Mouse (Mus musculus) testis, postnatal 14 days (tissue): ENCODE measurements at regions not wholly inside any gene's neighbourhood (a gene's known extent, or its start where the extent isn't known, plus 50 kb on each side); places are given as distances from the start of the nearest gene placed in this dataset.
A peak's percentile ranks its signal among the peaks of the same experiment; 100 is the strongest.

ENCODE experiments used
- DNase-seq: peaks from one replicate; pipeline ENCODE4 v3.0.0; 2021; ENCODE audit warnings: low spot score

GRCm38 (mm10) chr7:110679916-110680315 lies 52.5 kb downstream of the Adm start:
- no peak for DNase-seq

DNA sequence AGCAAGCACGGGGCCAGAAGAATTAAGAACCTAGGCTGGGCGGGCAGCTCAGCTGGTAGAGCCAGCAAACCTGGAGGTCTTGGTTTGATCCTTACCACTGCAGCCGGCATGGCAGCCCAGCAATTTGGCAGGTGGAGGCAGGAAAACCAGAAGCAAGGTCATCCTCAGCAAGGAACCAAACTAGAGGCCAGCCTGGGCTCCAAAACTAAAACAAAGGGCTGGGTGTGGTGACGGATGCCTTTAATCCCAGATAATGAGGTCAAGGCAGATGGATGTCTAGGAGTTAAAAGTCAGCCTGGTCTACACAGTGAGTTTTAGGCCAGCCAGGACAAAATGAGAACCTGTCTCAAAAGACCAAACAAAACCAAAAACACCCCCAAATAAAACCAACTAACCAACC lies 55.5 kb downstream of the Adm start:
- DNase-seq, result no peak

- DNase-seq, result peak; percentile 70
These were observed 61.6 kb downstream of the Adm start for GRCm38 (mm10) chr7:110688884-110689681.

- no peak for DNase-seq
These were observed 62.8 kb downstream of the Adm start for GRCm38 (mm10) chr7:110690241-110690640.

DNA sequence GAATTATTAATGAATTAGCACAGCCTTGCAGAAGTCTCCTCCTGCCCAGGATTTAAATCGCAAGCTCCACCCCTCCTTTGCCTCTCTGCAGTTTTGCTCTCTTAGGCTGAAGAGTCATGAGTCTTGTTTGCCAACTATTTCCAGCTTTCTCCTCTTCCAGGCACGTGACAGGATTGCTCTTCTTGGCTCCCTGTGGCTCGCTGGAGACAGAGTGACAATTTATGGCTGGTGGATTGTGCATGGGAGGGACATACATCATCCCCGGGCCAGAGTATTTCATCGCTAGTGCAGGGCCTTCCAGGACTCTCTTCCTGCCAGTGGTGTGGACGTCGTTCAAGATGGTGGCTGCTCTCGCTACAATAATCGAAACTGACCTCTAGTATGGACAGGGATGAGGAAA lies 63.4 kb downstream of the Adm start:
- DNase-seq, result no peak

DNA sequence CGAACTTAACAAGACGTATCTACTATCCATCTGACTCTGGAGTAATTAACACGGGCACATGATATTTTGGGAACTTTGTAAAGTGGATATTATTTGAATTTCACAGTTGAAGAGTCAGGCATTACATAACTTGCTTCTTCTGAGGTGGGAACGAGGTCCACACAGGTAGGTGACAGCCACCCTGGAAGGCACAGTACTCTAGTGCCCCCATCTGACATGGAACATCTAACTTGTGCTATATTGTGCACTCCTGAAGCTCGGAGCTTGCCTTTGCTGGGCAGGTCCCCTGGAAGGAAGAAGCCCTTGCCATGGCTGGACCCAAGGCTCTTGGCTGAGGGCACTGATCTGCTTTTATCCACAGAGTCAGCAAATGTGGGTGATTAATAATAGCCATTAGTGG lies 66.8 kb downstream of the Adm start:
- no peak for DNase-seq

DNA sequence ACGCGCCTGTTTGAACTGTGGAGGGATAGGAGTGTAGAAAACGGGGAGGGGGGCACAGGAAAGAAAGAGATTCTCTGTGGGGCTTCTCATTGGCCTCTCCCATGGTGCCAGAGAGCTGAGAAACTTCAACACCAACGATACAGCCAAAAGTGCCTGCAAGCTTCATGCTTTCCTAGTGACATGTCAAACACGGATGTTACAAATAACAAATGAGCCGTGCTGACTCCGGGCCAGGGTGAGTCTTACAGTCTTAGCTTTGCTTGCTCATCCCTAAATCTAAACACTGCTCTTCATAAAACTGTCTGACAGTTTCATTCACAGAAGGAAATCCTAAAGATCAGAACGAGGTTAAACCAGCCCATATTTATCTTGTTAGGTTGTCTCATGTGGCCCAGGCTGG lies 68.3 kb downstream of the Adm start:
- no peak for DNase-seq

DNA sequence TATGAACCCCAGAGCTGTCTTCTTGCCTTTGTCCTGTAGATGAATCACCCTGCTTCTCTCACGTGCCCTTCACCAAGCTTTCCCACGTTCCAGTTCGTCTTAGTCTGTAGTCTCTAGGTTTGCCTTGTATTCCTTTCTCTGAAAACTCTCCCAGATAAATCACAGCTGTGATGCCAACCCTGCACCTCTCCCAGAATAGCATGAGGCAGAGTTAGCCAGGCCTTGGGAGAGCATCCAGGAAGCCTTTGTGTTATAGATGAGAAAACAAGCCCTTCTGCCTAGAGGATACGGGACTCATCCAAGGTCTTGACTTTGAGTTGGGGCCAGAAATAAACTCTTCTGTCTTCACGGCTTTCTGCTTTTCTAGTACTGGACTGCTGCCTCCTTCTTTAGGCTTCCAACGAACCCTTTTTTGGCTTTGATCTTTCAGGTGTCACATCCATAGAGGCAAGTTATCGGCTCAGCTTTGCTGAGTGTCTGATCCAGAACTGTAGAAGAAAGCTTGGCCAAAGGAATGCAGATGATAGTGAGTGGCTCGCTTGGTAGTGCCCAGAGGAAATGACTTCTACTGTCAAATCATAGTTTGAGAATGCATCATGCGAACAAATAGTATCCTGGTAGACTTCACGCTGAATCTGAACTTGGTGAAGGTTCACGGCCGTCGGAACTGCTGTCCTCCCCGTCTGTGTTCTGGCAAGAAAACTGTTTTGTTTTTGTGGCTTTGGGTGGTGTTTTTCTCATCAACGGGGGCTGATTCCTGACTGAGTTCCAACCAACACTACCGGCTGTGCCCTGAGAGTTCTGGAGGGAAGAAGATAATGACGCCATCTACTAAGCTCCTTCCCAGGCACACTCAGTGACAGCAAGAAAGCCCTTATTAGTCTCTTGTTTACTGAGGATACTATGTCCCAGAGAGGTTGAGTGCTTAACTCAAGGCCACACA lies 69.5 kb upstream of the Ampd3 start:
- peak; percentile 44 for DNase-seq

- no peak for DNase-seq
These were observed 68.4 kb upstream of the Ampd3 start for GRCm38 (mm10) chr7:110699596-110699995.

GRCm38 (mm10) chr7:110701681-110702413 lies 66.2 kb upstream of the Ampd3 start:
- DNase-seq, result no peak

GRCm38 (mm10) chr7:110702414-110702783 lies 65.6 kb upstream of the Ampd3 start:
- DNase-seq, result peak; percentile 27

- no peak for DNase-seq
These were observed 62.5 kb upstream of the Ampd3 start for GRCm38 (mm10) chr7:110705311-110706000.

DNA sequence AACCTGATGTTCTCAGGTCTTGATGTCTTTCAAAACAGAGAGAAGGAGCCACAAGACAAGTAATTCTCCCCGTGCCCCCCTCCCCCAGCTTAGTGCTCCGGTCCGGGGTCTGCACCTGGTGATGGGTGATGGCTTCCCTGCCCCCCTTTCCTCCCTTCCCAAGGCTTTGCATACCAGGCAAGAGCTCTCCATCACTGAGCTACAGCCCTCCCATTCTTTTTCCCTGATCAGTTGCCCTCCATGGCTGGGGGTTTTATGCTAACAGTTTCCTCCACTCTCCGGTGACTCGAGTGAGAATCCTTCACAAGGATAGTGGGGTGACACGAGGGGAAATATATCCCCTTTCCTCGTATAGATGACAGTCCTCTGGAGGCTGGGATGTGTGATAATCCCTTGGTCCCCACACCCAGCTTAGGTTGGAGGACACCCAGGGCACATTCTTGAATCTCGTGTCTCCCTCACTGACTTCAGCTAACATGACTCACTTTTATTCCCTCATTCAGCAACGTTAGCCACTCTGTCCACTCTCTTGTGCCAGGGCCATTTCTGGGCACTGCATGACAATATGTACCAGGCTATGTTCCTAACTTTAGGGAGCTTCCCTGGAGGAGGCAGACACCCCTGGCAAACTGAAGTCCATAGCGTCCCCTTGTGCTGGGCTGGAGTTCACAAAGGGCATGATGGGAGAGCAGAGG lies 61.9 kb upstream of the Ampd3 start:
- DNase-seq, result no peak

- peak; percentile 55 for DNase-seq
These were observed 61.3 kb upstream of the Ampd3 start for GRCm38 (mm10) chr7:110706696-110707087.

GRCm38 (mm10) chr7:110708116-110708515 lies 59.9 kb upstream of the Ampd3 start:
- DNase-seq, result peak; percentile 51

- no peak for DNase-seq
These were observed 59.2 kb upstream of the Ampd3 start for GRCm38 (mm10) chr7:110708781-110709180.

GRCm38 (mm10) chr7:110709606-110710005 lies 58.4 kb upstream of the Ampd3 start:
- DNase-seq, result no peak

- DNase-seq, result no peak
These were observed 57.6 kb upstream of the Ampd3 start for GRCm38 (mm10) chr7:110710256-110710962.

GRCm38 (mm10) chr7:110713661-110714060 lies 54.3 kb upstream of the Ampd3 start:
- no peak for DNase-seq

DNA sequence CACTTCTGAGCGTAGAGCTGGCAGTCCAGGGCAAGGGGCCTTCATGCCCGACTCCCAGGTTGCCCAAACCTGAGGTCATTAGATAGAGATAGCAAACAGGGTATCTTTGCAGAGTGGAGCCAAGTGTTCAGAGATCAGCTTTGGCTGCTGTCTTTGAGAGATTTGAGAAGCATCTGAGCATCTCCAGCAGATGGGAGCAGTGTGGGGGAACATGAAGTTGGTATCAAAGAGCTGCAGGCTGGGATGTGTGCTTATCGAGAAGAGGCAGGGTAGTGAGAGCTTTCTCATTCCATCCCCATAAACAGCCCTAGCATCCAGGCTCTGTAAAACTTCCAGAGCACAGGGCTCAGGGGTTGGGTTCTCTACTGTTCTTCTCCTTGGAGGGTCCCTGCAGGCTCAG lies 52.9 kb upstream of the Ampd3 start:
- no peak for DNase-seq

DNA sequence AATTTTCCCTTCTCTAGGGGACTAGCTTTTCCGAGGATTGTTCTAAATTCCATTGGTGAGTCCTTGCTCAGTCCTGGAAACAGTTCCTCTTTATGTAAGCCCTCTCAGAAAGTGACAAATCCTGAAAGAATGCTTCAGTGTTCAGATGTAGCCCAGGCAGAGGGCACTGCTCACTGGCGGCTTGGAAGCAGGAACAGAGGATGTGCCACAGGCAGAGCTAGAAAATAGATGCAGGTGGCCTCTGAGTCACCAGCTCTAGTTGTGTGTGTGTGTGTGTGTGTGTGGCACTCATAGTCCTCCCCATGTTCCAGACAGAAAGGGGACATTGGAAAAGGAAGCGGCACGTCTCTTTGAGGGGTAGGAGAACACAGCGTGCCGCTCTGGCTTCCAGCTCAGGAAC lies 52.5 kb upstream of the Ampd3 start:
- no peak for DNase-seq
